Mouse (Mus musculus): ENCODE results near the gene Prl8a9. TPM values are rescaled to one million over a fixed set of nuclear protein-coding genes. Genes with fewer than 3 reads are reported as not detected.

The Prl8a9 gene
- total RNA-seq (2021), result not detected
- long read RNA-seq, experiment 1, result 0 reads
- long read RNA-seq, experiment 2, result 0 reads

- DNase-seq (ENCODE audit: low spot score in 2 of 2), result no peak
These were observed at the start of gene Prl8a9 for GRCm38 (mm10) chr13:27564506-27564905. Gene Prl8a9, minus strand, starts transcription at chr13:27564606.

GRCm38 (mm10) chr13:27610482-27610881 is 46.1 kb upstream of the Prl8a9 start, which contains the start of gene Prl7b1:
Gene Prl7b1, minus strand, starts transcription at chr13:27610582.
- DNase-seq (ENCODE audit: low spot score in 2 of 2), result no peak

- no peak for DNase-seq (ENCODE audit: low spot score in 2 of 2)
These were observed 17.7 kb upstream of the Prl8a9 start, which contains the start of gene Prl8a1 for GRCm38 (mm10) chr13:27582071-27582470. Gene Prl8a1, minus strand, starts transcription at chr13:27582171.

- DNase-seq (ENCODE audit: low spot score in 2 of 2), result no peak
These were observed 11.1 kb downstream of the Prl8a9 start for GRCm38 (mm10) chr13:27553336-27553735.

- DNase-seq (ENCODE audit: low spot score in 2 of 2), result no peak
These were observed 41.2 kb downstream of the Prl8a9 start for GRCm38 (mm10) chr13:27523156-27523555.

GRCm38 (mm10) chr13:27513117-27513516 is 51.3 kb downstream of the Prl8a9 start, which contains the start of gene Prl8a8:
Gene Prl8a8, minus strand, starts transcription at chr13:27513217.
- no peak for DNase-seq (ENCODE audit: low spot score in 2 of 2)

Other genes starting within 250 kb of the Prl8a9 start
- gene Prl8a2, start 218.9 kb downstream of the Prl8a9 start, total RNA-seq (2021), result not detected
- not detected for gene Prl2b1, start 173.8 kb downstream of the Prl8a9 start, total RNA-seq (2021)
- gene Prl8a6, start 125.9 kb downstream of the Prl8a9 start, total RNA-seq (2021), result not detected
- not detected for gene Prl8a8, start 51.4 kb downstream of the Prl8a9 start, total RNA-seq (2021)
- gene Prl8a1, start 17.6 kb upstream of the Prl8a9 start, total RNA-seq (2021), result not detected
- gene Prl7b1, start 46.0 kb upstream of the Prl8a9 start, total RNA-seq (2021), result not detected
- not detected for gene Prl7a1, start 77.9 kb upstream of the Prl8a9 start, total RNA-seq (2021)
- gene Prl7a2, start 103.4 kb upstream of the Prl8a9 start, total RNA-seq (2021), result not detected
- not detected for gene Prl7d1, start 152.1 kb upstream of the Prl8a9 start, total RNA-seq (2021)
- not detected for gene Prl7c1, start 216.2 kb upstream of the Prl8a9 start, total RNA-seq (2021)
- not detected for gene Prl2a1, start 237.0 kb upstream of the Prl8a9 start, total RNA-seq (2021)

Data from layer of hippocampus, postnatal 14 days (tissue).